ENCODE assay signal across 8 mouse cellular contexts in the genomic region with DNA sequence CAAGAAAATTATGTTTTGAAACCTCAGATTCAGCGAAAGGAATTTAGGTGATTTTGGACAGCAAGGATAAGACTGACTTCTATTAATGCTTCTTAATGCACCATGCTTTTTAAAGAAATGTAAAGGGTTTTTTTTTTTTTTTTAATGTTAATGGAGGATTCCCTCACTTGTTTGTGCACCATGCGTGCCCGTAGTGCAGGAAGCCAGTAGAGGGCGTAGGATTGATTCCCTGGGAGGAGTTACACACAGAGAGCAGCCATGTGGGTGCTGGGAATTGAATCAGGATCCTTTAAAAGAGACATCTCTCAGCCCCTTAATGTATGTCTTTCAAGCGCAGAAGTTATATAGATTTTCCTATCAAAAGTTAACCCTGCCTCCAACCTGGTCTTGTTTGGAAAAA. TPM values are rescaled to one million over a fixed set of nuclear protein-coding genes. Genes with fewer than 3 reads are reported as not detected.
A peak's percentile ranks its signal among the peaks of the same experiment; 100 is the strongest.
DNase-seq lines count a peak whose midpoint lies in the region; ATAC-seq and TF ChIP-seq lines count a peak whose summit lies in the region.

No protein-coding gene starts in this region.

- peaks cover 25% of the 10 kb centered on the region for H3K4me1 ChIP-seq in forebrain, embryonic 12.5 days
- H3K4me1 ChIP-seq in lung, postnatal 0 days (ENCODE audit: insufficient read depth, low read depth, low read length): peaks cover 4% of the 10 kb centered on the region; the same call in 1 of the 2 replicates

- TF ChIP-seq EP300 in lung, postnatal 0 days (IDR thresholded peaks at IDR 0.05): no peak

- H3K9me3 ChIP-seq in forebrain, embryonic 12.5 days: no peaks in the 10 kb centered on the region
- H3K9me3 ChIP-seq in lung, postnatal 0 days (ENCODE audit: low read length): no peaks in the 10 kb centered on the region

- peak; percentile 21 for DNase-seq in cerebellum, adult 9-10 months
- DNase-seq in ZHBTc4 (ENCODE audit: low read depth, low spot score): peak; percentile 90
- peak; percentile 15 to 18 for DNase-seq in kidney, adult 8-10 months
- peak; percentile 62 for DNase-seq in lung, postnatal 0 days (ENCODE audit: low spot score)
- DNase-seq in splenic B cell, adult 2 months (ENCODE audit: low read depth, low spot score): peak; percentile 14
- DNase-seq in left cerebral cortex, adult 11 months (ENCODE audit: low spot score): no peak

- peak overlapping the region; percentile 90; the same call in 1 of the 2 replicates for H3K9ac ChIP-seq in forebrain, embryonic 12.5 days
- H3K9ac ChIP-seq in lung, postnatal 0 days (replicated peaks; ENCODE audit: low read depth): peak overlapping the region; percentile 89

- no peak overlapping the region for H3K27ac ChIP-seq in forebrain, embryonic 12.5 days
- H3K27ac ChIP-seq in lung, postnatal 0 days (ENCODE audit: low read length): peak overlapping the region; percentile 97

- peak; percentile 64 for TF ChIP-seq CTCF in lung, postnatal 0 days (IDR thresholded peaks at IDR 0.05)

- peak overlapping the region; percentile 62 for H3K4me2 ChIP-seq in forebrain, embryonic 12.5 days
- H3K4me2 ChIP-seq in lung, postnatal 0 days (replicated peaks; ENCODE audit: low read depth, low read length): peak overlapping the region; percentile 71

- ATAC-seq in cerebellum, adult (ENCODE audit: insufficient number of reproducible peaks, low FRiP score, low TSS enrichment): no peak
- no peak for ATAC-seq in forebrain, embryonic 12.5 days (ENCODE audit: low FRiP score)
- no peak for ATAC-seq in lung, postnatal 0 days

- H3K27me3 ChIP-seq in forebrain, embryonic 12.5 days: no peaks in the 10 kb centered on the region
- no peaks in the 10 kb centered on the region for H3K27me3 ChIP-seq in lung, postnatal 0 days (replicated peaks; ENCODE audit: insufficient read depth, low read length)
- no peaks in the 10 kb centered on the region for H3K27me3 ChIP-seq in splenic B cell, adult 2 months (ENCODE audit: control insufficient read depth, insufficient read depth, low read length, poor library complexity, severe bottlenecking)

- WGBS in forebrain, embryonic 12.5 days: 15% methylated on average over 5 of the region's 5 CpGs
- 15% methylated on average over 5 of the region's 5 CpGs for WGBS in lung, postnatal 0 days

- peak overlapping the region; percentile 91 for H3K4me3 ChIP-seq in forebrain, embryonic 12.5 days (replicated peaks)
- H3K4me3 ChIP-seq in lung, postnatal 0 days (ENCODE audit: low read depth, low read length): peak overlapping the region; percentile 80

- peaks cover 6% of the 10 kb centered on the region for H3K36me3 ChIP-seq in forebrain, embryonic 12.5 days (replicated peaks)
- H3K36me3 ChIP-seq in lung, postnatal 0 days (ENCODE audit: insufficient read depth, low read length): no peaks in the 10 kb centered on the region
- H3K36me3 ChIP-seq in splenic B cell, adult 2 months (ENCODE audit: control insufficient read depth, insufficient read depth, low read length, poor library complexity, severe bottlenecking): peaks cover 4% of the 10 kb centered on the region; the same call in 1 of the 2 replicates

RNA-seq across cellular contexts. Expression of gene Herc4, which starts 1.1 kb away (rescaled TPM):
- polyA plus RNA-seq in forebrain, embryonic 12.5 days (2016; fragmentation: Nextera tagmentation; extraction: Ambion mirVana): 47.1 and 49.6 TPM in 2 replicates
- polyA plus RNA-seq in lung, postnatal 0 days (2015; fragmentation: Nextera tagmentation; extraction: Ambion mirVana): 23.8 and 28.3 TPM in 2 replicates

RNA-seq across cellular contexts. Expression of gene Mypn, which starts 41.0 kb away (rescaled TPM):
- not detected in 2 replicates for polyA plus RNA-seq in forebrain, embryonic 12.5 days (2016; fragmentation: Nextera tagmentation; extraction: Ambion mirVana)
- polyA plus RNA-seq in lung, postnatal 0 days (2015; fragmentation: Nextera tagmentation; extraction: Ambion mirVana): 0.16 and 0.18 TPM in 2 replicates
